Mouse (Mus musculus) E14TG2a.4 (cell line): ENCODE measurements around the gene Spred1.

Experiments
- CTCF ChIP-seq: conservative IDR thresholded peaks from 2 replicates; pipeline ENCODE4 v1.5.1; 2014; ENCODE audit warnings: low read length
- NANOG ChIP-seq: IDR thresholded peaks from 2 replicates; pipeline ENCODE4 v1.6.1; 2014; ENCODE audit warnings: borderline replicate concordance, low read length, mixed read lengths
- POU5F1 ChIP-seq: IDR thresholded peaks from 2 replicates; pipeline ENCODE4 v1.6.1; 2014; ENCODE audit warnings: low read length, borderline replicate concordance

DNA sequence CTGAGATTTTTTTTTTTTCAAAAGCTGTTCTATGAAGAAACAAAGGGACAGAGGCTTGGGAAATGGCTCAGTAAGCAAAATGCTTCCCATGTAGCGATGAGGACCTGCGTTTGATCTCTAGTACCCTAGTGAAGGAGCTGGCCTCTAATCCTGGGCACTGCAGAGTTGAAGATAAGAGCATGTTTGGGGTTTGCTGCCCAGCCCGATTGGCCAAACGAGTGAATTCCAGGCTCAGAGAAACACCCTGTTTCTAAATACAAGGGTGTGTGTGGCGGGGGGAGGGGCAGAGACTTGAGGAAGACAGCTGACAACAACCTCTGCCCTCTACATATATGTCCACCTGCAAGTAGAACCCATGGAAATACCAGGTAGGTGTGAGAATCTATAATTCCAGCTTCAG, 23.9 kb upstream of the Spred1 start:
- no peak for TF ChIP-seq POU5F1
- TF ChIP-seq CTCF, result no peak
- TF ChIP-seq NANOG, result no peak
